Mouse (Mus musculus) CH12.LX (cell line): ENCODE data around the gene 1700016H13Rik. TPM values are rescaled to one million over a fixed set of nuclear protein-coding genes. Genes with fewer than 3 reads are reported as not detected.

Source experiments
- DNase-seq: peaks from one replicate; pipeline ENCODE4 v3.0.0-alpha.2; 2013; ENCODE audit errors: extremely low read depth
- H3K27ac ChIP-seq: 2 replicates; pipeline ENCODE4 v1.5.1; 2012; ENCODE audit warnings: low read depth, mild to moderate bottlenecking, control low read depth, moderate library complexity; ENCODE audit not compliant: insufficient read depth
- H3K27me3 ChIP-seq: replicated peaks from 2 replicates; pipeline ENCODE3; 2012; ENCODE audit warnings: inconsistent platforms
- H3K36me3 ChIP-seq, 2 experiments: replicated peaks in 1 of 2; 2 replicates each; pipeline versions ENCODE3 to v1.6.1; 2012; ENCODE audit warnings: inconsistent platforms in 1 of 2, low read length in 1 of 2, mild to moderate bottlenecking in 1 of 2, mixed read lengths in 1 of 2, moderate library complexity in 1 of 2; ENCODE audit not compliant: control insufficient read depth in 1 of 2, insufficient read depth in 1 of 2
- H3K4me1 ChIP-seq, 2 experiments: 2 replicates each; pipeline ENCODE4 v1.6.1; 2012; ENCODE audit warnings: inconsistent platforms in 1 of 2, moderate library complexity in 1 of 2; ENCODE audit not compliant: insufficient read depth in 2 of 2, control insufficient read depth in 1 of 2
- H3K4me2 ChIP-seq: 2 replicates; pipeline ENCODE4 v1.6.1; 2012; ENCODE audit warnings: low read depth, mild to moderate bottlenecking, control low read depth; ENCODE audit not compliant: poor library complexity, insufficient read depth, severe bottlenecking
- H3K4me3 ChIP-seq, 3 experiments: fragments of 150-350 bp in 1 of 3; sonication (generic) in 1 of 3; replicated peaks in 1 of 3; 2 replicates each; pipeline versions ENCODE3 to v1.5.1; 2011 to 2012; ENCODE audit warnings: low read depth in 2 of 3, low read length in 2 of 3, mild to moderate bottlenecking in 2 of 3, moderate library complexity in 2 of 3, control low read depth in 1 of 3, improper control_type of control experiment in 1 of 3, inconsistent platforms in 1 of 3, mixed read lengths in 1 of 3; ENCODE audit not compliant: poor library complexity in 1 of 3
- H3K79me2 ChIP-seq: replicated peaks from 2 replicates; pipeline ENCODE4 v1.6.1; 2012; ENCODE audit warnings: mild to moderate bottlenecking, moderate library complexity; ENCODE audit not compliant: control insufficient read depth, poor library complexity, insufficient read depth, severe bottlenecking; ENCODE audit errors: extremely low read depth
- H3K9ac ChIP-seq: 2 replicates; pipeline ENCODE4 v1.6.1; 2012; ENCODE audit warnings: low read depth, mild to moderate bottlenecking, control low read depth, moderate library complexity; ENCODE audit not compliant: insufficient read depth
- H3K9me3 ChIP-seq: replicated peaks from 2 replicates; pipeline ENCODE3; 2012; ENCODE audit warnings: low read length, inconsistent platforms, mixed read lengths
- CHD2 ChIP-seq: IDR thresholded peaks from 2 replicates; pipeline ENCODE4 v1.6.1; 2011; ENCODE audit warnings: low read length, improper control_type of control experiment
- CTCF ChIP-seq, 2 experiments: IDR thresholded peaks in 1 of 2; conservative IDR thresholded peaks in 1 of 2; 2 replicates each; pipeline ENCODE4 v1.5.1; 2011 to 2012; ENCODE audit warnings: low read depth in 2 of 2, low read length in 2 of 2, improper control_type of control experiment in 1 of 2, inconsistent platforms in 1 of 2, mild to moderate bottlenecking in 1 of 2, moderate library complexity in 1 of 2
- GABPA ChIP-seq: IDR thresholded peaks from 2 replicates; pipeline ENCODE4 v1.6.1; 2012; ENCODE audit warnings: low read depth, low read length, improper control_type of control experiment, inconsistent platforms; ENCODE audit not compliant: insufficient replicate concordance
- HCFC1 ChIP-seq: IDR thresholded peaks from 2 replicates; pipeline ENCODE4 v1.6.1; 2012; ENCODE audit warnings: low read depth, mild to moderate bottlenecking, inconsistent platforms, low read length, improper control_type of control experiment
- JUN ChIP-seq: IDR thresholded peaks from 2 replicates; pipeline ENCODE4 v1.6.1; 2011; ENCODE audit warnings: low read depth, mild to moderate bottlenecking, low read length, improper control_type of control experiment, moderate library complexity; ENCODE audit not compliant: insufficient read depth
- JUND ChIP-seq: conservative IDR thresholded peaks from 2 replicates; pipeline ENCODE4 v1.6.1; 2011; ENCODE audit warnings: low read depth, low read length, improper control_type of control experiment
- MAFK ChIP-seq: IDR thresholded peaks from 2 replicates; pipeline ENCODE4 v1.6.1; 2011; ENCODE audit warnings: low read length, improper control_type of control experiment; ENCODE audit not compliant: insufficient replicate concordance
- MEF2A ChIP-seq: IDR thresholded peaks from 2 replicates; pipeline ENCODE4 v1.6.1; 2014; ENCODE audit warnings: low read depth, mild to moderate bottlenecking, inconsistent platforms, low read length, improper control_type of control experiment, borderline replicate concordance
- MYC ChIP-seq: IDR thresholded peaks from 2 replicates; pipeline ENCODE4 v1.6.1; 2011; ENCODE audit warnings: low read depth, mild to moderate bottlenecking, improper control_type of control experiment, low read length
- NRF1 ChIP-seq: IDR thresholded peaks from 2 replicates; pipeline ENCODE4 v1.6.1; 2014; ENCODE audit warnings: low read depth, mild to moderate bottlenecking, inconsistent platforms, low read length, improper control_type of control experiment, moderate library complexity
- RCOR1 ChIP-seq: conservative IDR thresholded peaks from 2 replicates; pipeline ENCODE4 v1.6.1; 2012; ENCODE audit warnings: low read depth, mild to moderate bottlenecking, inconsistent platforms, low read length, improper control_type of control experiment
- SIN3A ChIP-seq: IDR thresholded peaks from 2 replicates; pipeline ENCODE4 v1.6.1; 2012; ENCODE audit warnings: low read length, improper control_type of control experiment, inconsistent platforms
- SMC3 ChIP-seq: IDR thresholded peaks from 2 replicates; pipeline ENCODE4 v1.6.1; 2011; ENCODE audit warnings: low read depth, low read length, improper control_type of control experiment
- TBP ChIP-seq: conservative IDR thresholded peaks from 2 replicates; pipeline ENCODE4 v1.6.1; 2011; ENCODE audit warnings: low read depth, low read length, improper control_type of control experiment
- USF1 ChIP-seq: IDR thresholded peaks from 2 replicates; pipeline ENCODE4 v1.6.1; 2014; ENCODE audit warnings: low read depth, mild to moderate bottlenecking, inconsistent platforms, low read length, improper control_type of control experiment
- USF2 ChIP-seq: conservative IDR thresholded peaks from 2 replicates; pipeline ENCODE4 v1.6.1; 2011; ENCODE audit warnings: low read depth, low read length, improper control_type of control experiment
- ZKSCAN1 ChIP-seq: IDR thresholded peaks from 2 replicates; pipeline ENCODE4 v1.6.1; 2012; ENCODE audit warnings: low read depth, inconsistent platforms, low read length, improper control_type of control experiment, borderline replicate concordance
- ZMIZ1 ChIP-seq: IDR thresholded peaks from 2 replicates; pipeline ENCODE4 v1.6.1; 2012; ENCODE audit warnings: low read depth, mild to moderate bottlenecking, inconsistent platforms, low read length, improper control_type of control experiment
- ZNF384 ChIP-seq: IDR thresholded peaks from 2 replicates; pipeline ENCODE4 v1.6.1; 2012; ENCODE audit warnings: low read depth, low read length, improper control_type of control experiment, inconsistent platforms
- dilution Hi-C: fragments of 300-500 bp; cut with MboI; formaldehyde crosslinking; loops from 2 replicates; pipeline ENCODE4 v1.14.3; 2020; ENCODE audit warnings: low sequenced_read_pairs; ENCODE audit not compliant: extremely low pct_unique_long_range_greater_than_20kb, extremely low pct_ligation_motif_present
- in situ Hi-C: fragments of 300-500 bp; cut with MboI; formaldehyde crosslinking; loops from 3 replicates; pipeline ENCODE4 v1.14.3; 2019; ENCODE audit warnings: low sequenced_read_pairs, low pct_ligation_motif_present, low pct_unique_long_range_greater_than_20kb, mixed read lengths
- polyA plus RNA-seq: library from polyadenylated mRNA; unstranded; fragments of >175 nt; gene quantifications from 2 replicates; pipeline ENCODE4 v1.2.1, GENCODE M21; 2012; ENCODE audit warnings: low read depth; ENCODE audit not compliant: insufficient read length
- total RNA-seq, 2 experiments: library from RNA; depleted of rRNA; stranded (reverse); fragments of 300-350 nt in 1 of 2; fragments of >200 nt in 1 of 2; gene quantifications; 2 replicates each; pipeline ENCODE4 v1.2.3; 2012 to 2014

1700016H13Rik gene
- total and polyA plus RNA-seq, 3 experiments: not detected

GRCm38 (mm10) chr5:103610148-103610547 lies 45.7 kb downstream of the 1700016H13Rik start:
- H3K4me2 ChIP-seq: no peak overlapping the region
- no peaks in the 10 kb centered on the region for H3K9me3 ChIP-seq
- no peak overlapping the region for H3K4me3 ChIP-seq
- H3K27me3 ChIP-seq: no peaks in the 10 kb centered on the region
- TF ChIP-seq JUND (no peak), GABPA (no peak), ZNF384 (no peak), SIN3A (no peak), USF2 (no peak), MEF2A (no peak), CHD2 (no peak), NRF1 (no peak), ZMIZ1 (no peak), ZKSCAN1 (no peak), HCFC1 (no peak), CTCF (conservative IDR thresholded peaks at IDR 0.05 in 1 of 2, IDR thresholded peaks at IDR 0.05 in 1 of 2; ENCODE audit: low read depth in 2 of 2, low read length in 2 of 2) (no peak)
- no peaks in the 10 kb centered on the region for H3K36me3 ChIP-seq
- in situ Hi-C loops: no loop called here
- no peak for DNase-seq
- no peak overlapping the region for H3K27ac ChIP-seq
- dilution Hi-C loops: no loop called here
- peaks cover 0 to 3% of the 10 kb centered on the region in 2 experiments; a peak in 1 of 4 replicates for H3K4me1 ChIP-seq
- H3K79me2 ChIP-seq: no peaks in the 10 kb centered on the region
- no peak overlapping the region for H3K9ac ChIP-seq

- no peak overlapping the region for H3K9ac ChIP-seq
- no peak for TF ChIP-seq SIN3A
- no peak for TF ChIP-seq CHD2
- no peak for TF ChIP-seq ZMIZ1
- no peak for TF ChIP-seq MYC
- TF ChIP-seq SMC3: no peak
- TF ChIP-seq USF1: no peak
- no peak for TF ChIP-seq JUN
- TF ChIP-seq RCOR1: no peak
- TF ChIP-seq MEF2A: no peak
- TF ChIP-seq TBP: no peak
- TF ChIP-seq ZNF384: no peak
- TF ChIP-seq MAFK: no peak
- TF ChIP-seq, all 38 proteins: peak for 0
- Histone ChIP-seq H3K27ac (no peak overlapping the region), H3K36me3 (no peaks in the 10 kb centered on the region), H3K79me2 (no peaks in the 10 kb centered on the region), H3K4me2 (no peak overlapping the region), H3K9me3 (no peaks in the 10 kb centered on the region), H3K4me1 (no peaks in the 10 kb centered on the region), H3K27me3 (no peaks in the 10 kb centered on the region), H3K4me3 (no peak overlapping the region)
- in situ Hi-C loops (no loop called here), dilution Hi-C loops (no loop called here)
- no peak for DNase-seq
These were observed 50.1 kb downstream of the 1700016H13Rik start for GRCm38 (mm10) chr5:103605707-103606106.
